Mouse (Mus musculus) forebrain, postnatal 0 days (tissue): ENCODE results near the gene Pip5k1c. TPM values are rescaled to one million over a fixed set of nuclear protein-coding genes. Genes with fewer than 3 reads are reported as not detected.
A peak's percentile ranks its signal among the peaks of the same experiment; 100 is the strongest.

Source experiments
- ATAC-seq: fragments of 200-750 bp; cut with Nextera tagmentation; 2 replicates; pipeline ENCODE4 v1.8.0; 2017; ENCODE audit warnings: mild to moderate bottlenecking, moderate library complexity
- DNase-seq: peaks from one replicate; pipeline ENCODE4 v3.0.0-alpha.2; 2015
- H3K27ac ChIP-seq: fragments of 300-500 bp; sonication (generic); 2 replicates; pipeline ENCODE4 v1.5.1; 2014; ENCODE audit warnings: low read depth, mild to moderate bottlenecking, antibody characterized with exemption, low read length, moderate library complexity, mixed read lengths
- H3K27me3 ChIP-seq: fragments of 300-500 bp; sonication (generic); 2 replicates; pipeline ENCODE4 v1.6.1; 2014; ENCODE audit warnings: mild to moderate bottlenecking, low read length, mixed read lengths; ENCODE audit not compliant: insufficient read depth
- H3K36me3 ChIP-seq: fragments of 300-500 bp; sonication (generic); 2 replicates; pipeline ENCODE4 v1.6.1; 2014; ENCODE audit warnings: mild to moderate bottlenecking, moderate library complexity; ENCODE audit not compliant: insufficient read depth
- H3K4me1 ChIP-seq: fragments of 300-500 bp; sonication (generic); 2 replicates; pipeline ENCODE4 v1.6.1; 2014; ENCODE audit warnings: antibody characterized with exemption; ENCODE audit not compliant: insufficient read depth
- H3K4me2 ChIP-seq: fragments of 300-500 bp; sonication (generic); 2 replicates; pipeline ENCODE4 v1.6.1; 2014; ENCODE audit warnings: low read depth, mild to moderate bottlenecking, moderate library complexity
- H3K4me3 ChIP-seq: fragments of 300-500 bp; sonication (generic); 2 replicates; pipeline ENCODE4 v1.5.1; 2014; ENCODE audit warnings: low read depth, low read length, mixed read lengths
- H3K9ac ChIP-seq: fragments of 300-500 bp; sonication (generic); 2 replicates; pipeline ENCODE4 v1.6.1; 2014; ENCODE audit warnings: mild to moderate bottlenecking
- H3K9me3 ChIP-seq: fragments of 300-500 bp; sonication (generic); 2 replicates; pipeline ENCODE4 v1.6.1; 2016; ENCODE audit warnings: low read length
- CTCF ChIP-seq: sonication (generic); IDR thresholded peaks from 2 replicates; pipeline ENCODE4 v1.5.1; 2016; ENCODE audit warnings: antibody characterized with exemption, control low read depth, low read depth
- WGBS: fragments of 180-500 bp; shearing (Covaris S2); extraction: QIAGEN DNeasy Blood & Tissue Kit; methylation state at CpG from one replicate; pipeline ENCODE4 v1.1.7; 2014; 5-methylcytosine and 5-hydroxymethylcytosine counted together
- polyA plus RNA-seq: library from polyadenylated mRNA; unstranded; fragments of >200 nt; fragmentation: Nextera tagmentation; extraction: Ambion mirVana; gene quantifications from 2 replicates; pipeline ENCODE4 v1.2.1, GENCODE M21; 2015
- total RNA-seq: library from RNA; depleted of rRNA; stranded (reverse); fragments of >200 nt; gene quantifications from 2 replicates; pipeline ENCODE4 v1.2.3, GENCODE M21; 2014

The Pip5k1c gene
- total and polyA plus RNA-seq, 2 experiments from 2014 or later, result 130 to 229 TPM

- Histone ChIP-seq H3K36me3 (no peaks in the 10 kb centered on the region), H3K4me1 (no peaks in the 10 kb centered on the region), H3K27ac (no peak overlapping the region), H3K4me3 (no peak overlapping the region), H3K4me2 (no peak overlapping the region), H3K27me3 (peaks cover 36% of the 10 kb centered on the region), H3K9ac (no peak overlapping the region), H3K9me3 (no peaks in the 10 kb centered on the region)
- WGBS, result 42% methylated on average over 17 of the region's 17 CpGs
- ATAC-seq, result no peak
- DNase-seq, result no peak
- no peak for TF ChIP-seq CTCF
Observed at GRCm38 (mm10) chr10:81340551-81341332, 48.0 kb downstream of the Pip5k1c start.

- Histone ChIP-seq H3K27ac (no peak overlapping the region), H3K36me3 (no peaks in the 10 kb centered on the region), H3K4me1 (0 out of 2 replicates have a peak, but pooled peaks cover 1% of the 10 kb centered on the region), H3K27me3 (peaks cover 36% of the 10 kb centered on the region), H3K9me3 (no peaks in the 10 kb centered on the region), H3K9ac (no peak overlapping the region), H3K4me2 (no peak overlapping the region), H3K4me3 (no peak overlapping the region)
- WGBS, result 34% methylated on average over 16 of the region's 16 CpGs
- no peak for ATAC-seq
- TF ChIP-seq CTCF, result peak; percentile 69
- DNase-seq, result peak; percentile 52
Observed at GRCm38 (mm10) chr10:81341333-81341949, 48.7 kb downstream of the Pip5k1c start.

GRCm38 (mm10) chr10:81342686-81343505 is 50.1 kb downstream of the Pip5k1c start, which contains the start of gene Gipc3:
TSS of gene Gipc3 (minus strand) at chr10:81343266.
- H3K4me2 ChIP-seq, result peak within 1 kb of the TSS; percentile 61
- no peak for ATAC-seq
- peak within 1 kb of the TSS; percentile 25 for H3K9ac ChIP-seq
- WGBS, result 7% methylated on average over 56 of the region's 67 CpGs
- H3K36me3 ChIP-seq, result no peaks in the 10 kb centered on the region
- H3K4me1 ChIP-seq, result 0 out of 2 replicates have a peak, but pooled peaks cover 3% of the 10 kb centered on the region
- TF ChIP-seq CTCF, result no peak
- no peak for DNase-seq
- H3K9me3 ChIP-seq, result no peaks in the 10 kb centered on the region
- H3K4me3 ChIP-seq, result peak within 1 kb of the TSS; percentile 34
- H3K27me3 ChIP-seq, result peaks cover 36% of the 10 kb centered on the region
- H3K27ac ChIP-seq, result no peak within 1 kb of the TSS

- TF ChIP-seq CTCF, result peak; percentile 42
- no peak overlapping the region for H3K9ac ChIP-seq
- H3K36me3 ChIP-seq, result no peaks in the 10 kb centered on the region
- peaks cover 36% of the 10 kb centered on the region for H3K27me3 ChIP-seq
- H3K9me3 ChIP-seq, result no peaks in the 10 kb centered on the region
- WGBS, result 51% methylated on average over 8 of the region's 8 CpGs
- 0 out of 2 replicates have a peak, but pooled peaks cover 3% of the 10 kb centered on the region for H3K4me1 ChIP-seq
- H3K4me3 ChIP-seq, result no peak overlapping the region
- ATAC-seq, result no peak
- H3K4me2 ChIP-seq, result no peak overlapping the region
- H3K27ac ChIP-seq, result no peak overlapping the region
- DNase-seq, result no peak
Observed at GRCm38 (mm10) chr10:81344421-81345161, 51.8 kb downstream of the Pip5k1c start.

- ATAC-seq (no peak), DNase-seq (no peak)
- Histone ChIP-seq H3K9ac (no peak overlapping the region), H3K27ac (no peak overlapping the region), H3K9me3 (no peaks in the 10 kb centered on the region), H3K27me3 (peaks cover 36% of the 10 kb centered on the region), H3K4me3 (no peak overlapping the region), H3K4me1 (0 out of 2 replicates have a peak, but pooled peaks cover 3% of the 10 kb centered on the region), H3K4me2 (no peak overlapping the region), H3K36me3 (no peaks in the 10 kb centered on the region)
- no peak for TF ChIP-seq CTCF
- WGBS, result 89% methylated on average over 4 of the region's 4 CpGs
Observed at GRCm38 (mm10) chr10:81345162-81345534, 52.4 kb downstream of the Pip5k1c start.

- ATAC-seq (peak; percentile 42), DNase-seq (peak; percentile 86)
- Histone ChIP-seq H3K27me3 (peaks cover 30% of the 10 kb centered on the region), H3K36me3 (no peaks in the 10 kb centered on the region), H3K9me3 (no peaks in the 10 kb centered on the region), H3K4me2 (peak overlapping the region; percentile 63), H3K4me3 (peak overlapping the region; percentile 32), H3K27ac (no peak overlapping the region), H3K9ac (peak overlapping the region; percentile 44), H3K4me1 (0 out of 2 replicates have a peak, but pooled peaks cover 3% of the 10 kb centered on the region)
- 8% methylated on average over 54 of the region's 55 CpGs for WGBS
- TF ChIP-seq CTCF, result peak; percentile 64
Observed at GRCm38 (mm10) chr10:81346453-81347067, 53.8 kb downstream of the Pip5k1c start.
